Mouse (Mus musculus): ENCODE results near the gene Srpk1. TPM values are rescaled to one million over a fixed set of nuclear protein-coding genes. Genes with fewer than 3 reads are reported as not detected.

The Srpk1 gene
- polyA plus RNA-seq, 1 experiment from 2014 or later: 21.7 TPM

DNA sequence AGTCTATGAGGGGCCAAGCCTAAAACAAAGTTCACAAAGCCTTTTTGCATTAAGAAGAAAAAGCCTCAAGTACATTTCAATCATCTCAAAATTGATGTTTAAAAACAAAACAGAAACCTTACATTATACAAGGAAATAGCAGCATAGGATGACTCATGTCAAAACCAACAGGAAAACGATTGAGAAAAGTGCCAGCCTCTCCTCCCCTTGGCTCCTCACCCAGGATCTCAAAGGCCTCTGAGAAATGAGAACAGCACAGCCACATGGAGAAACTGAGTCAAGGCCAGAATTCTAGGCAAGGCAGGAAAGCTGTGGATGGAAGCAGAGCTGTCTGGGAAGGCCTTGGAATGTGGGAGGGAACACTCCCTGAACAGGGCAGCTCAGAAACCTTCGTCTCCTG is 33.9 kb downstream of the Srpk1 start:
- ATAC-seq (no peak), DNase-seq (no peak)
- H3K4me3 ChIP-seq (ENCODE audit: low read depth, low read length): no peak overlapping the region
- H3K4me1 ChIP-seq (ENCODE audit: insufficient read depth): no peaks in the 10 kb centered on the region; the same call in 1 of the 2 replicates
- no peaks in the 10 kb centered on the region for H3K9me3 ChIP-seq (ENCODE audit: low read length)
- H3K27ac ChIP-seq (ENCODE audit: low read depth): peak overlapping the region; percentile 16; the same call in 1 of the 2 replicates
- H3K27me3 ChIP-seq (ENCODE audit: insufficient read depth, low read length): no peaks in the 10 kb centered on the region
- TF ChIP-seq CTCF (IDR thresholded peaks at IDR 0.05; ENCODE audit: low read depth): no peak
- TF ChIP-seq EP300 (IDR thresholded peaks at IDR 0.05; ENCODE audit: low read depth): no peak
- H3K9ac ChIP-seq (replicated peaks): no peak overlapping the region
- 61% methylated on average over 2 of the region's 2 CpGs for WGBS (ENCODE audit: insufficient replicate concordance)
- peaks cover 50% of the 10 kb centered on the region for H3K36me3 ChIP-seq (replicated peaks; ENCODE audit: insufficient read depth, low read length)
- peak overlapping the region; percentile 18; the same call in 1 of the 2 replicates for H3K4me2 ChIP-seq (ENCODE audit: low read depth, low read length)

- TF ChIP-seq CTCF (IDR thresholded peaks at IDR 0.05; ENCODE audit: low read depth): no peak
- TF ChIP-seq EP300 (IDR thresholded peaks at IDR 0.05; ENCODE audit: low read depth): no peak
- Histone ChIP-seq H3K9me3 (ENCODE audit: low read length) (no peaks in the 10 kb centered on the region), H3K27me3 (ENCODE audit: insufficient read depth, low read length) (no peaks in the 10 kb centered on the region), H3K9ac (replicated peaks) (no peak overlapping the region), H3K4me2 (ENCODE audit: low read depth, low read length) (no peak overlapping the region), H3K4me1 (ENCODE audit: insufficient read depth) (no peaks in the 10 kb centered on the region; the same call in 1 of the 2 replicates), H3K27ac (ENCODE audit: low read depth) (no peak overlapping the region), H3K4me3 (ENCODE audit: low read depth, low read length) (no peak overlapping the region), H3K36me3 (replicated peaks; ENCODE audit: insufficient read depth, low read length) (peaks cover 30% of the 10 kb centered on the region)
- DNase-seq (no peak), ATAC-seq (no peak)
- WGBS (ENCODE audit: insufficient replicate concordance): 80% methylated on average over 3 of the region's 3 CpGs
Observed at GRCm38 (mm10) chr17:28586509-28586908, 36.0 kb downstream of the Srpk1 start.

DNA sequence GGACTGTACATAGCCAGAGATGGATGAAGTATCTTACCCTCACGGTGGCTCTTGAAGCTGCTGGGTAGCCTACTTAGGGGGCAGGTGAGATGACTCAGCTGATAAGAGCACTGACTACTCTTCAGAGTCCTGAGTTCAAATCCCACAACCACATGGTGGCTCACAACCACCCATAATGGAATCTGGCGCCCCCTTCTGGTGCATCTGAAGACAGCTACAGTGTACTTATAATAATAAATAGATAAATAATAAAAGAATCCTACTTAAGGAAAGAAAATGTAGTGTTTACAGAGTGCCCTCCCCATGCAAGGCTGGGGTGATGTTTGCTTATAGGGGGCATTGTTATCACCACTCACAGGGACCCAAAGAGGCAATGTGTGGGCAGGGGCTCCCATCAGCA is 41.5 kb downstream of the Srpk1 start:
- DNase-seq (no peak), ATAC-seq (no peak)
- TF ChIP-seq EP300 (IDR thresholded peaks at IDR 0.05; ENCODE audit: low read depth): no peak
- no peak for TF ChIP-seq CTCF (IDR thresholded peaks at IDR 0.05; ENCODE audit: low read depth)
- WGBS (ENCODE audit: insufficient replicate concordance): 34% methylated on average over 2 of the region's 2 CpGs
- H3K9me3 ChIP-seq (ENCODE audit: low read length): no peaks in the 10 kb centered on the region
- H3K27me3 ChIP-seq (ENCODE audit: insufficient read depth, low read length): no peaks in the 10 kb centered on the region
- no peak overlapping the region for H3K4me3 ChIP-seq (ENCODE audit: low read depth, low read length)
- H3K36me3 ChIP-seq (replicated peaks; ENCODE audit: insufficient read depth, low read length): no peaks in the 10 kb centered on the region
- H3K4me2 ChIP-seq (ENCODE audit: low read depth, low read length): no peak overlapping the region
- no peak overlapping the region for H3K9ac ChIP-seq (replicated peaks)
- no peaks in the 10 kb centered on the region for H3K4me1 ChIP-seq (ENCODE audit: insufficient read depth)
- no peak overlapping the region for H3K27ac ChIP-seq (ENCODE audit: low read depth)

GRCm38 (mm10) chr17:28580396-28580795 is 42.1 kb downstream of the Srpk1 start:
- no peaks in the 10 kb centered on the region for H3K9me3 ChIP-seq (ENCODE audit: low read length)
- no peaks in the 10 kb centered on the region for H3K27me3 ChIP-seq (ENCODE audit: insufficient read depth, low read length)
- no peak for TF ChIP-seq CTCF (IDR thresholded peaks at IDR 0.05; ENCODE audit: low read depth)
- no peak for TF ChIP-seq EP300 (IDR thresholded peaks at IDR 0.05; ENCODE audit: low read depth)
- WGBS (ENCODE audit: insufficient replicate concordance): 5% methylated on average over 9 of the region's 9 CpGs
- H3K9ac ChIP-seq (replicated peaks): no peak overlapping the region
- H3K4me3 ChIP-seq (ENCODE audit: low read depth, low read length): no peak overlapping the region
- H3K36me3 ChIP-seq (replicated peaks; ENCODE audit: insufficient read depth, low read length): no peaks in the 10 kb centered on the region
- H3K4me1 ChIP-seq (ENCODE audit: insufficient read depth): peaks cover 5% of the 10 kb centered on the region
- no peak overlapping the region for H3K27ac ChIP-seq (ENCODE audit: low read depth)
- H3K4me2 ChIP-seq (ENCODE audit: low read depth, low read length): no peak overlapping the region
- DNase-seq: peak; percentile 85
- ATAC-seq: peak; percentile 78; the same call in 1 of the 2 replicates

GRCm38 (mm10) chr17:28575244-28576125 is 47.0 kb downstream of the Srpk1 start, which contains the start of gene Lhfpl5:
TSS of gene Lhfpl5 (plus strand) at chr17:28575641.
- no peak for TF ChIP-seq CTCF (IDR thresholded peaks at IDR 0.05; ENCODE audit: low read depth)
- TF ChIP-seq EP300 (IDR thresholded peaks at IDR 0.05; ENCODE audit: low read depth): no peak
- H3K4me3 ChIP-seq (ENCODE audit: low read depth, low read length): no peak within 1 kb of the TSS
- no peaks in the 10 kb centered on the region for H3K27me3 ChIP-seq (ENCODE audit: insufficient read depth, low read length)
- H3K4me2 ChIP-seq (ENCODE audit: low read depth, low read length): peak within 1 kb of the TSS; percentile 45
- no peaks in the 10 kb centered on the region for H3K9me3 ChIP-seq (ENCODE audit: low read length)
- ATAC-seq (peak; percentile 64), DNase-seq (peak; percentile 75)
- no peak within 1 kb of the TSS for H3K27ac ChIP-seq (ENCODE audit: low read depth)
- peaks cover 8% of the 10 kb centered on the region for H3K4me1 ChIP-seq (ENCODE audit: insufficient read depth)
- H3K36me3 ChIP-seq (replicated peaks; ENCODE audit: insufficient read depth, low read length): no peaks in the 10 kb centered on the region
- 13% methylated on average over 45 of the region's 50 CpGs for WGBS (ENCODE audit: insufficient replicate concordance)
- H3K9ac ChIP-seq (replicated peaks): no peak within 1 kb of the TSS

- Histone ChIP-seq H3K4me1 (ENCODE audit: insufficient read depth) (peaks cover 9% of the 10 kb centered on the region), H3K9me3 (ENCODE audit: low read length) (no peaks in the 10 kb centered on the region), H3K27ac (ENCODE audit: low read depth) (no peak overlapping the region), H3K9ac (replicated peaks) (no peak overlapping the region), H3K36me3 (replicated peaks; ENCODE audit: insufficient read depth, low read length) (no peaks in the 10 kb centered on the region), H3K4me3 (ENCODE audit: low read depth, low read length) (no peak overlapping the region), H3K4me2 (ENCODE audit: low read depth, low read length) (no peak overlapping the region), H3K27me3 (ENCODE audit: insufficient read depth, low read length) (no peaks in the 10 kb centered on the region)
- ATAC-seq (no peak), DNase-seq (no peak)
- TF ChIP-seq CTCF (IDR thresholded peaks at IDR 0.05; ENCODE audit: low read depth) (no peak), EP300 (IDR thresholded peaks at IDR 0.05; ENCODE audit: low read depth) (no peak)
- WGBS (ENCODE audit: insufficient replicate concordance): 79% methylated on average over 6 of the region's 6 CpGs
Observed at GRCm38 (mm10) chr17:28572941-28573340, 49.6 kb downstream of the Srpk1 start.
